Mouse (Mus musculus) left cerebral cortex, postnatal 14 days (tissue): ENCODE measurements around the gene Ptprt. TPM values are rescaled to one million over a fixed set of nuclear protein-coding genes. Genes with fewer than 3 reads are reported as not detected.

ENCODE experiments used
- DNase-seq, 2 experiments: peaks; one replicate each; pipeline ENCODE4 v3.0.0; 2021 to 2022; ENCODE audit warnings: low spot score in 2 of 2, mixed read lengths in 1 of 2
- intact Hi-C: fragments of 180-260 bp; cut with DNase I; formaldehyde crosslinking; loops from one replicate; pipeline ENCODE4 v1.15.1; 2025
- long read RNA-seq, 2 experiments: library from polyadenylated mRNA; stranded (forward); transcript quantifications; one replicate each; pipeline ENCODE4 v2.0.0; 2021
- total RNA-seq, 2 experiments: library from RNA; stranded (reverse); gene quantifications; 2 replicates each; pipeline ENCODE4 v1.2.3; 2021

Gene Ptprt
- 100 to 1,000 TPM in 1 of 2 experiments, 10 to 100 TPM in 1; 96.9 to 100 TPM for total RNA-seq
- long read RNA-seq, experiment 1, partial matches to known transcripts = 0 of 8 reads
- long read RNA-seq, experiment 1, other reads (novel, unspliced or antisense) = 8 of 8 reads
- long read RNA-seq, experiment 2, partial matches to known transcripts = 1 of 12 reads
- long read RNA-seq, experiment 2, other reads (novel, unspliced or antisense) = 11 of 12 reads

DNA sequence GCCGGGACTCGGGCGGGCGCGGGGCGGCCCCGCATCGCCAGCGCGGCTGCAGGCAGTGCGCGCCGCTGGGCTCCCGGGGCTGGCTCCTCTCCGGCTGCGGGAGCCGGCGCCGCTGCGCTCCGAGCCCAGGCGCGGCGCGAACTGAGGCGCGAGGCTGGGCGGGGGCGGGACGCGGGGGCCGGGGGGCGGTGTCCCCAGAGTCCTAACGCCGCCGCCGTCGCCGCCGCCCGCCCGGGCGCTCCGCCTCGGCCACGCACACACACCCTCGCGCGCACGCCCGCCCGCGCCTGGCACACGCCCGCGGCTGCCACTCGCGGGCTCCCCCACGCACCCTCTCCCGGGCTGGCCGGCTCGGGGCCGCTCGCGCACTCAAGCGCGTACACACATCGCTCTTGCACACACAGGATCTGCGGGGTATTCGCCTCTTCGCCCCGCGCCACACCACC lies at the start of gene Ptprt:
Gene Ptprt (minus strand): TSS at position 207 of the 446 bp plus-strand sequence.
- peak; percentile 55 to 58 for DNase-seq
- intact Hi-C loops = loop anchor here (10.0 kb wide), 1 partner anchor 1196 kb away; no protein-coding TSS in a partner anchor

GRCm38 (mm10) chr2:162710443-162710842 lies 49.5 kb upstream of the Ptprt start:
- DNase-seq = no peak

DNA sequence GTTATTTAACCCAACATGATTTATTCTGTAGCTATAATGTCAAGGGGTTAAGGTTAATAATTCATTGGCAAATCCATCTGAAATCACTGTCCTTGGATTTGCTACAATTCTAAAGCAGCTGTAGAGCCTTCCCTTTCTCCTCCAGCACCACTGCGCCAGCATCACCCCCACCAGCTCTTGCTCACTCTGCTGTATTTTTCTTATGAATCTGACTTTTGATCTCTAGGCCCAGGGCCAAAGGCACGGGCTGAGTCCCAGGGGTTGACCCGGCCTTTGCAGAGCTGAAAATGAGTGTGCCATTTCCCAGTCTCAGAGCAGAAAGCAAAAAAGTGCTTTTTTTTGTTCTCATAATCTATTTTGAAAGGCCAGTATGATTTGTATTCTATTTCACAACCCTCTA lies 38.7 kb upstream of the Ptprt start:
- intact Hi-C loops = no loop called here
- DNase-seq = no peak

More at GRCm38 (mm10) chr2:162710443-162710842, 49.5 kb upstream of the Ptprt start:
- intact Hi-C loops = no loop called here

GRCm38 (mm10) chr2:162699036-162699435 lies 38.1 kb upstream of the Ptprt start:
- DNase-seq = no peak
- intact Hi-C loops = no loop called here

DNA sequence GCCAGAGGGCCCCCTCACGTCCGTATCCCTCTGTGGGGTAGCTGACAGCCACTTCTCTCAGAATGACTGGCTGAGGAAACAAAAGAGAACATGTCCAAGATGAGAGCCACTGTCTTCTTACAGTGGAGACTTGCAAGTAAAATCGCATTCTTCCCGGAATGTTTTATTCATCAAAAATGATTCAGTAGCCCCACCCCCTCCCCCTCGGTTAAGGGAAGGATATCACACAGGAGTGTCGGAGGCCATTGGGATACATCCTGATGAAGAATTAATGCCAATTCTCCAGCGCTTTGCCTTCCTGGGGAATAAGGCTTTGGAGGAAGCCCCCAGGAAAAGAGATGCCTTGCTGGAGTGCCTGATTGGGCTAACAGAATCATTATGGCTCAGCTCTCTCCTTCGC lies 37.1 kb upstream of the Ptprt start:
- no peak for DNase-seq
- intact Hi-C loops = no loop called here

- no peak for DNase-seq
- intact Hi-C loops = no loop called here
Measured at GRCm38 (mm10) chr2:162697151-162697550, 36.2 kb upstream of the Ptprt start.

- no peak for DNase-seq
- intact Hi-C loops = no loop called here
Measured at GRCm38 (mm10) chr2:162692143-162692542, 31.2 kb upstream of the Ptprt start.

- peak; percentile 35 to 64 for DNase-seq
- intact Hi-C loops = no loop called here
Measured at GRCm38 (mm10) chr2:162682674-162683073, 21.7 kb upstream of the Ptprt start.

GRCm38 (mm10) chr2:162662431-162662970 lies 1.6 kb upstream of the Ptprt start:
- DNase-seq = no peak
- intact Hi-C loops = loop anchor here (10.0 kb wide), 1 partner anchor 1198 kb away; no protein-coding TSS in a partner anchor

DNA sequence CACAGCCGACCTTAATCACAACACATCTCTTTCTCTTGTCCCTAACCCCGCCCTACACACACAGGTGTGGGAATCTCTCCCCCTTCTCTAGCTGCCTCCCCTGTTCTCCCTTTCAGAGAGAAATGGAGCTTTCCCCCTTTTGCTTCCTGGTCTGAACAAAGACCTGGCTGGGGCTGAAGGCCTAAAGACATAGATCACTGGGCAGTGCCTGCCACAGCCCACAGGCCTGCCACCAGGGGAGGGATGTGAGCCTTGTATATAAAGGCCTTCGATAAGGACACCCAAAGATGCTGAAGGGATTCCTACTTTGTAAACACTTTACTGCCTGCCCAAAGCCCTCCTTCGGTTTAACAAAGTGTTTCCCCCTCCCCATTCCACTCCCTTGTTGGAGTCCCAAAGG lies 786 bp upstream of the Ptprt start:
- intact Hi-C loops = loop anchor here (10.0 kb wide), 1 partner anchor 1197 kb away; no protein-coding TSS in a partner anchor
- DNase-seq = no peak

DNA sequence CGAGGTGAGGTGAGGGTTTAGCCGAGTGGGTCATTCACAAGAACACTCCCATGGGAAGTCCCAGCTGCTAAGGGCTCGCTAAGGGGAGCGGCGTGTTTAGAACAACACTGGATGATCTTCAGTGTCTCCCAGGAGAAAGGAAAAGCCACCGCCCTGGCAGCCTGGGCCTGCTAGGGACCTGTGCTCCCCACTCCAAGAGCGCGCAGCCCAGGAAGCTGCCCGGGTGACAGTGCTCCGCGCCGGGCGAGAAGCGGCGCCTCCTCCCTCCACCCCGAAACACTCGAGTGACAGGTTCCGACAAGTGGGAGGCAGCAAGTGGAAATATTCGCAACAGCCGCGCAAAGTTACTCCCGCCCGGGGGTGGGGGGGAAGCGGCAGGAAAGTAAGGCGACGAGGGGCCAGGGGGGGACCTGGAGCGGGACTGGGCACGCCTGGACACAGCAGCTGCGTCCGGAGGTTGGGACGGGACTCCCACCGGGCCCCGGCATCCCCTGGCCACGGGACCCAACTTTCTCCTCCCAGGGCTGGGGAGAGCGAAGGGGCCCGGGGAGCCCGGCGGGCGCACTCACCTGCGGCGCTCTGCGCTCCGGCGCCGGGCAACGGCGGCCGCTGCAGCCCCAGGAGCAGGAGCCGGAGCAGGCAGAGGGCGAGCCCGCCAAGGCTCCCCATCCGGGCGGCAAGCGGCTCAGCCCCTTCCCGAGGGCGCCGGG lies 561 bp downstream of the Ptprt start:
- peak; percentile 23 to 45 for DNase-seq
- intact Hi-C loops = loop anchor here (10.0 kb wide), 1 partner anchor 1196 kb away; no protein-coding TSS in a partner anchor

- intact Hi-C loops = loop anchor here (5.0 kb wide), 3 partner anchors 92 to 997 kb away; no protein-coding TSS in a partner anchor
- DNase-seq = peak; percentile 94 to 97
Measured at GRCm38 (mm10) chr2:162658997-162659396, 1.9 kb downstream of the Ptprt start.

DNA sequence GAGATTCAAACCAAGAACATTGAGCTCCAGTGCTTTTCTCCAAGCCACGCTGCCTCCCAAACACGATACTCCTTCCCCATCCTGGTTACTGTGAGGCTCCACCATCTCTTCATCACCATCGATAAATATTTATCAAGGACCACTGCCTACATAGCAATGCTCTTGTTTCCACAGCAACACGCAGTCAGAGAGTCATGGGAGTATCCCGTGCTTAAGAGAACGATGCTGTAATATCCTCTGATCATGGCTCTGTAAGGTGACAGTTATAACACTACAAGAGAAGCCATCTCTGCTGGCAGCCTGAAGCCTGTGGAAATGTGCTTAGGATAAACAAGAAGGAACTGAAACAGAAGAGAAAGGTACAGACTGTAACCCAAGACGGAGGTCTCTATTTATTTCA lies 3.4 kb downstream of the Ptprt start:
- intact Hi-C loops = loop anchor here (5.0 kb wide), 3 partner anchors 90 to 995 kb away; no protein-coding TSS in a partner anchor

GRCm38 (mm10) chr2:162654416-162654815 lies 6.5 kb downstream of the Ptprt start:
- intact Hi-C loops = no loop called here
- no peak for DNase-seq

More for the DNA sequence above, 3.4 kb downstream of the Ptprt start:
- no peak for DNase-seq

DNA sequence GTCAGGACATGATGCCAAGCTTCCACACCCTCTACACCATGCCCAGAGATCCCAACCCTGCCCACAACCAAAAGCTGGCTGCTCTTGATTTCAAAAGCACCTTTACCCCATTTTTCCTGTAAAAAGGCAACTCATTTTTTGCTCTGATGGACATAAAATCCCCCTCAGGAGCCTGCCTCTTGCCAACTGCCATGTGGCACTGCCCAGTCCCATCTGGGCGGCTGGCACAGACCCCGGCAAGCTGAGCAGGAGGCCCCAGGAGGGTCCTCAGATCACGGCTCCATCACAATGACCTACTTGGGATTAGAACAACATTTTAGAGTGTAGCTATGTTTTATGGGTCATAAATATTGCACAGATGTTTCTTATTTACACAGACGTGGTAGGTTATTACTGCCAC lies 22.3 kb downstream of the Ptprt start:
- no peak for DNase-seq
- intact Hi-C loops = no loop called here

GRCm38 (mm10) chr2:162637537-162637936 lies 23.4 kb downstream of the Ptprt start:
- intact Hi-C loops = no loop called here
- DNase-seq = no peak

GRCm38 (mm10) chr2:162636387-162637009 lies 24.4 kb downstream of the Ptprt start:
- intact Hi-C loops = no loop called here
- DNase-seq = peak; percentile 56 to 58

GRCm38 (mm10) chr2:162634901-162635300 lies 26.0 kb downstream of the Ptprt start:
- intact Hi-C loops = no loop called here
- DNase-seq = no peak

DNA sequence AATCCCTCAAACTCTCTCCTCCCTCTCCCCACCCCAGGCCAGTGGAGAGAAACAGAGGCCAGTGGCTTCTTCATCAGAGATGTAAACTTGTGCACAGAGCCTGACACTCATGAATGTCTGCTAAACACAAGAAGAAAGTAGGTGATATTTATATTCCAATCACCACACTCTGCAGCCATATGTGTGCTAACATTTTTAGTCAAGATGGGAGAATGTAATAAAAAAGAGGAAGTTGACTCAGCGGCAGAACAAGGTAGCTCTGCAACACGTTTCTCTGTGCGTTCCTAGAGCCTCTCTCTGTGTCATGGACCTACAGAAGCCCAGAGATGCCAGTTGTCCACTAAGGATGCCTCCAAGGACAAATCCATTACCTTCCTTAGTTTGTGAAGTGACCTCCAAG lies 34.9 kb downstream of the Ptprt start:
- no peak for DNase-seq
- intact Hi-C loops = no loop called here

- intact Hi-C loops = no loop called here
- no peak for DNase-seq
Measured at GRCm38 (mm10) chr2:162624707-162625106, 36.2 kb downstream of the Ptprt start.
